Mouse (Mus musculus) ES-E14 (cell line): ENCODE data around the gene Mapkap1. TPM values are rescaled to one million over a fixed set of nuclear protein-coding genes. Genes with fewer than 3 reads are reported as not detected.

Experiments used
- DNase-seq: peaks from one replicate; pipeline ENCODE4 v3.0.0-alpha.2; 2013; ENCODE audit warnings: low read depth, low spot score
- H3K27ac ChIP-seq: 2 replicates; pipeline ENCODE4 v1.5.1; 2012; ENCODE audit warnings: low read depth, mild to moderate bottlenecking, low read length, moderate library complexity, mixed read lengths; ENCODE audit not compliant: poor library complexity, insufficient read depth, severe bottlenecking
- H3K36me3 ChIP-seq: 2 replicates; pipeline ENCODE4 v1.6.1; 2012; ENCODE audit warnings: mild to moderate bottlenecking, low read length, moderate library complexity, mixed read lengths; ENCODE audit not compliant: control insufficient read depth, poor library complexity, insufficient read depth, severe bottlenecking
- H3K4me1 ChIP-seq, 2 experiments: fragments of 150-350 bp in 1 of 2; sonication (generic) in 1 of 2; 2 replicates each; pipeline ENCODE4 v1.6.1; 2012; ENCODE audit warnings: low read length in 2 of 2, mild to moderate bottlenecking in 1 of 2, mixed read lengths in 1 of 2; ENCODE audit not compliant: control insufficient read depth in 2 of 2, insufficient read depth in 2 of 2, poor library complexity in 1 of 2
- H3K4me3 ChIP-seq, 2 experiments: fragments of 150-350 bp in 1 of 2; sonication (generic) in 1 of 2; 2 replicates each; pipeline ENCODE4 v1.5.1; 2012; ENCODE audit warnings: low read length in 2 of 2, low read depth in 1 of 2, mild to moderate bottlenecking in 1 of 2, mixed read lengths in 1 of 2; ENCODE audit not compliant: insufficient read depth in 1 of 2, poor library complexity in 1 of 2, severe bottlenecking in 1 of 2
- H3K9ac ChIP-seq: 2 replicates; pipeline ENCODE4 v1.6.1; 2012; ENCODE audit warnings: low read depth, mild to moderate bottlenecking, low read length, mixed read lengths; ENCODE audit not compliant: poor library complexity, insufficient read depth, severe bottlenecking
- H3K9me3 ChIP-seq: fragments of 150-350 bp; sonication (generic); 2 replicates; pipeline ENCODE4 v1.6.1; 2012; ENCODE audit warnings: low read depth, mild to moderate bottlenecking, low read length; ENCODE audit not compliant: control insufficient read depth, insufficient read depth
- CHD2 ChIP-seq: IDR thresholded peaks from 2 replicates; pipeline ENCODE4 v1.6.1; 2014; ENCODE audit warnings: mild to moderate bottlenecking, low read depth, low read length, inconsistent platforms
- HCFC1 ChIP-seq: IDR thresholded peaks from 2 replicates; pipeline ENCODE4 v1.6.1; 2012; ENCODE audit warnings: low read length, inconsistent platforms, borderline replicate concordance; ENCODE audit not compliant: insufficient read depth
- MAFK ChIP-seq: IDR thresholded peaks from 2 replicates; pipeline ENCODE4 v1.6.1; 2014; ENCODE audit warnings: mild to moderate bottlenecking, low read depth, low read length, inconsistent platforms; ENCODE audit not compliant: insufficient read depth
- ZC3H11A ChIP-seq: IDR thresholded peaks from 2 replicates; pipeline ENCODE4 v1.6.1; 2012; ENCODE audit warnings: low read depth, mild to moderate bottlenecking, inconsistent platforms, low read length, borderline replicate concordance
- ZNF384 ChIP-seq: IDR thresholded peaks from 2 replicates; pipeline ENCODE4 v1.6.1; 2012; ENCODE audit warnings: low read depth, low read length, inconsistent platforms
- in situ Hi-C, 2 experiments: fragments of 600-800 bp; cut with MboI; formaldehyde crosslinking; loops; one replicate each; pipeline ENCODE4 v1.15.1; 2025; ENCODE audit warnings: low sequenced_read_pairs in 2 of 2, inconsistent platforms in 1 of 2; ENCODE audit not compliant: unreplicated experiment in 2 of 2
- total RNA-seq: library from RNA; depleted of rRNA; stranded (reverse); fragments of 300-350 nt; gene quantifications from 2 replicates; pipeline ENCODE4 v1.2.3, GENCODE M21; 2012

Mapkap1 gene
- total RNA-seq, 1 experiment, result 47.3 TPM

DNA sequence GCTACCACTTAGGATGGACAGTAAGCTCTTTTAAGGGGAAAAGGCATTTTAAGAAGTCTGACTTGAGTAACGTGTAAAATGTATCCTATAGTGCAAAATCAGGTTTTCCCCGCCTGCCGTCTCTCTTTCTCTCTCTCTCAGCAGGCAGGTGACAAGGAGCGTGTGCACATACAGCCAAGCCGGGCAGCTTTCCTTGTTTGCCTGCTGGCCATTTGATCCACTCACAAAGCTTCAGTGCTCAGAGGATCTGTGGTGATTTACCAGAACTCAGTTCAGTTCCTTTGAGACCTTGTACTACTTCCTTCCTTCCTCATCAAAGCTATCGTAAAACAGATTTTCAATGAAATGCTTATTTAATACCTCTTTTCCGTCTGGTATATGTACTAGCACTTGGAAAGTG lies 137.0 kb downstream of the Mapkap1 start:
- H3K27ac ChIP-seq, result no peak overlapping the region
- no peak overlapping the region for H3K9ac ChIP-seq
- TF ChIP-seq MAFK (no peak), CHD2 (no peak), HCFC1 (no peak), ZC3H11A (no peak), ZNF384 (no peak)
- H3K4me1 ChIP-seq, result no peaks in the 10 kb centered on the region
- no peaks in the 10 kb centered on the region for H3K9me3 ChIP-seq
- in situ Hi-C loops, result no loop called here
- no peak for DNase-seq
- no peaks in the 10 kb centered on the region for H3K36me3 ChIP-seq
- no peak overlapping the region for H3K4me3 ChIP-seq

- no peak overlapping the region for H3K27ac ChIP-seq
- no peaks in the 10 kb centered on the region for H3K9me3 ChIP-seq
- TF ChIP-seq HCFC1, result no peak
- no peak for TF ChIP-seq ZC3H11A
- TF ChIP-seq ZNF384, result no peak
- no peak for TF ChIP-seq CHD2
- TF ChIP-seq MAFK, result no peak
- H3K4me3 ChIP-seq, result no peak overlapping the region
- H3K9ac ChIP-seq, result no peak overlapping the region
- H3K36me3 ChIP-seq, result no peaks in the 10 kb centered on the region
- no peaks in the 10 kb centered on the region for H3K4me1 ChIP-seq
- in situ Hi-C loops, result no loop called here
- DNase-seq, result no peak
Observed at GRCm38 (mm10) chr2:34544021-34544420, 137.4 kb downstream of the Mapkap1 start.

- TF ChIP-seq HCFC1, result no peak
- no peak for TF ChIP-seq ZC3H11A
- no peak for TF ChIP-seq CHD2
- no peak for TF ChIP-seq MAFK
- no peak for TF ChIP-seq ZNF384
- Histone ChIP-seq H3K36me3 (no peaks in the 10 kb centered on the region), H3K9me3 (no peaks in the 10 kb centered on the region), H3K4me1 (no peaks in the 10 kb centered on the region), H3K4me3 (no peak overlapping the region), H3K27ac (no peak overlapping the region), H3K9ac (no peak overlapping the region)
- in situ Hi-C loops, result no loop called here
- no peak for DNase-seq
Observed at GRCm38 (mm10) chr2:34544646-34545395, 138.2 kb downstream of the Mapkap1 start.

GRCm38 (mm10) chr2:34546176-34546677 lies 139.7 kb downstream of the Mapkap1 start:
- no peak overlapping the region for H3K9ac ChIP-seq
- in situ Hi-C loops, result no loop called here
- no peak for DNase-seq
- TF ChIP-seq ZNF384 (no peak), MAFK (no peak), CHD2 (no peak)
- no peaks in the 10 kb centered on the region for H3K9me3 ChIP-seq
- no peaks in the 10 kb centered on the region for H3K4me1 ChIP-seq
- H3K4me3 ChIP-seq, result no peak overlapping the region
- H3K27ac ChIP-seq, result no peak overlapping the region
- no peaks in the 10 kb centered on the region for H3K36me3 ChIP-seq

GRCm38 (mm10) chr2:34547516-34547915 lies 140.9 kb downstream of the Mapkap1 start:
- in situ Hi-C loops, result no loop called here
- Histone ChIP-seq H3K9me3 (no peaks in the 10 kb centered on the region), H3K4me1 (no peaks in the 10 kb centered on the region), H3K36me3 (no peaks in the 10 kb centered on the region), H3K9ac (no peak overlapping the region), H3K4me3 (no peak overlapping the region), H3K27ac (no peak overlapping the region)
- no peak for DNase-seq
- no peak for TF ChIP-seq CHD2
- TF ChIP-seq MAFK, result no peak
- TF ChIP-seq HCFC1, result no peak
- TF ChIP-seq ZNF384, result no peak
- TF ChIP-seq ZC3H11A, result no peak
